Mouse (Mus musculus) T-helper 1 cell (primary cell): ENCODE results near the gene Abcb6.

Experiments used
- in situ Hi-C: fragments of 300-600 bp; cut with MboI, MseI; formaldehyde crosslinking; loops from one replicate; pipeline ENCODE4 v1.15.1; 2025; ENCODE audit warnings: high pct_unique_total_duplicates

Abcb6 gene

GRCm38 (mm10) chr1:75148727-75149126 is 31.5 kb downstream of the Abcb6 start:
- in situ Hi-C loops = no loop called here

GRCm38 (mm10) chr1:75147411-75148135 is 32.6 kb downstream of the Abcb6 start:
- in situ Hi-C loops = no loop called here

- in situ Hi-C loops = no loop called here
These were observed 34.6 kb downstream of the Abcb6 start for GRCm38 (mm10) chr1:75145589-75145988.

- in situ Hi-C loops = no loop called here
These were observed 37.6 kb downstream of the Abcb6 start, which contains the start of the genes Cnppd1 and Retreg2 for GRCm38 (mm10) chr1:75142301-75143261. Gene Cnppd1, minus strand, starts transcription at chr1:75142711. Gene Retreg2, plus strand, starts transcription at chr1:75142778.

- in situ Hi-C loops = no loop called here
These were observed 38.6 kb downstream of the Abcb6 start for GRCm38 (mm10) chr1:75141486-75142190.

- in situ Hi-C loops = no loop called here
These were observed 39.5 kb downstream of the Abcb6 start for GRCm38 (mm10) chr1:75140601-75141190.

- in situ Hi-C loops = no loop called here
These were observed 41.7 kb downstream of the Abcb6 start for GRCm38 (mm10) chr1:75138448-75138847.

GRCm38 (mm10) chr1:75136730-75137129 is 43.5 kb downstream of the Abcb6 start:
- in situ Hi-C loops = no loop called here

- in situ Hi-C loops = no loop called here
These were observed 43.9 kb downstream of the Abcb6 start for GRCm38 (mm10) chr1:75136293-75136692.

GRCm38 (mm10) chr1:75133421-75134207 is 46.6 kb downstream of the Abcb6 start, which contains the start of gene Slc23a3:
Gene Slc23a3, minus strand, starts transcription at chr1:75133890.
- in situ Hi-C loops = no loop called here

GRCm38 (mm10) chr1:75128641-75129040 is 51.6 kb downstream of the Abcb6 start:
- in situ Hi-C loops = loop anchor here (5.0 to 10.0 kb wide), 6 partner anchors 124 to 734 kb away; partner anchors contain the start of gene Ctdsp1

GRCm38 (mm10) chr1:75125418-75125817 is 54.8 kb downstream of the Abcb6 start:
- in situ Hi-C loops = loop anchor here (5.0 to 10.0 kb wide), 6 partner anchors 127 to 731 kb away; partner anchors contain the start of gene Ctdsp1

- in situ Hi-C loops = loop anchor here (5.0 to 10.0 kb wide), 8 partner anchors 72 to 730 kb away; partner anchors contain the start of gene Ctdsp1
These were observed 55.6 kb downstream of the Abcb6 start, which contains the start of gene Nhej1 for GRCm38 (mm10) chr1:75124346-75125321. Gene Nhej1, minus strand, starts transcription at chr1:75125200.

- in situ Hi-C loops = loop anchor here (5.0 to 10.0 kb wide), 4 partner anchors 70 to 727 kb away; partner anchors contain the start of gene Ctdsp1
These were observed 58.0 kb downstream of the Abcb6 start for GRCm38 (mm10) chr1:75122211-75122610.
